Mouse (Mus musculus): Measurements from ENCODE around the gene Mc3r. TPM values are rescaled to one million over a fixed set of nuclear protein-coding genes. Genes with fewer than 3 reads are reported as not detected.

Gene Mc3r
- total and polyA plus RNA-seq, 3 experiments = not detected

DNA sequence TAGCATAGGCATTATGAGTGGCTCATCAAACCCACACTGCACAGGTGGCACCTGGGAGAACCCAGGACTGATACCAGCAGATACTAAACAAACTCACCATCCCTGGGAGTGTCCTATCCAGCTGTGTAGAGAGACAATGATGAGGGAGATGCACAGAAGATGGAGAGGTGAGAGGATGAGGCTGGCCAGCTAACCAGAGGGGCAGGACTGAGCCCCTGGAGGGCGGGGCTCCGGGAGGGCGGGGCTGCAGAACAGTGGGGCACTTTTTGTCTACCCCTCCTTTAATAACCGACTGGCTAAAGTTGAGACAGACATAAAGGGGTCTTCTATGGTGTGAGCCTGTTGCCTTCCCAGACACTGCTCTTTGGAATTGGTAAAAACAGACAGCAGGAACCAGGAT, 13.1 kb downstream of the Mc3r start:
- dilution Hi-C loops (cut with MboI; ENCODE audit: extremely low pct_ligation_motif_present, extremely low pct_unique_long_range_greater_than_20kb, low sequenced_read_pairs) = no loop called here
- no peak overlapping the region for H3K27ac ChIP-seq (ENCODE audit: insufficient read depth, low read depth)
- no peaks in the 10 kb centered on the region for H3K27me3 ChIP-seq (replicated peaks)
- no peak overlapping the region for H3K4me3 ChIP-seq (replicated peaks in 1 of 3; ENCODE audit: low read depth in 2 of 3, low read length in 2 of 3, poor library complexity in 1 of 3)
- H3K79me2 ChIP-seq (replicated peaks; ENCODE audit: control insufficient read depth, extremely low read depth, insufficient read depth, poor library complexity, severe bottlenecking) = no peaks in the 10 kb centered on the region
- peaks cover 2% of the 10 kb centered on the region for H3K9me3 ChIP-seq (replicated peaks; ENCODE audit: low read length)
- H3K4me1 ChIP-seq (ENCODE audit: control insufficient read depth in 1 of 2, insufficient read depth in 2 of 2) = peaks cover 0 to 18% of the 10 kb centered on the region in 2 experiments; a peak in 1 of 4 replicates
- TF ChIP-seq EP300 (IDR thresholded peaks at IDR 0.05; ENCODE audit: low read length) (no peak), CHD2 (IDR thresholded peaks at IDR 0.05; ENCODE audit: low read length) (no peak), USF1 (IDR thresholded peaks at IDR 0.05; ENCODE audit: low read depth, low read length) (no peak), MXI1 (IDR thresholded peaks at IDR 0.05; ENCODE audit: low read depth, low read length) (no peak), CTCF (conservative IDR thresholded peaks at IDR 0.05 in 1 of 2, IDR thresholded peaks at IDR 0.05 in 1 of 2; ENCODE audit: low read depth in 2 of 2, low read length in 2 of 2) (no peak), HCFC1 (IDR thresholded peaks at IDR 0.05; ENCODE audit: low read depth, low read length) (no peak), PAX5 (IDR thresholded peaks at IDR 0.05; ENCODE audit: low read length) (no peak), KAT2A (IDR thresholded peaks at IDR 0.05; ENCODE audit: insufficient replicate concordance, low read length) (no peak), SMC3 (IDR thresholded peaks at IDR 0.05; ENCODE audit: low read depth, low read length) (no peak), GABPA (IDR thresholded peaks at IDR 0.05; ENCODE audit: insufficient replicate concordance, low read depth, low read length) (no peak)
- no peak overlapping the region for H3K4me2 ChIP-seq (ENCODE audit: insufficient read depth, low read depth, poor library complexity, severe bottlenecking)
- no peak overlapping the region for H3K9ac ChIP-seq (ENCODE audit: insufficient read depth, low read depth)
- no peaks in the 10 kb centered on the region for H3K36me3 ChIP-seq (replicated peaks in 1 of 2; ENCODE audit: control insufficient read depth in 1 of 2, insufficient read depth in 1 of 2, low read length in 1 of 2)
- DNase-seq (ENCODE audit: extremely low read depth) = no peak
- in situ Hi-C loops (cut with MboI; ENCODE audit: low pct_ligation_motif_present, low pct_unique_long_range_greater_than_20kb, low sequenced_read_pairs) = no loop called here

DNA sequence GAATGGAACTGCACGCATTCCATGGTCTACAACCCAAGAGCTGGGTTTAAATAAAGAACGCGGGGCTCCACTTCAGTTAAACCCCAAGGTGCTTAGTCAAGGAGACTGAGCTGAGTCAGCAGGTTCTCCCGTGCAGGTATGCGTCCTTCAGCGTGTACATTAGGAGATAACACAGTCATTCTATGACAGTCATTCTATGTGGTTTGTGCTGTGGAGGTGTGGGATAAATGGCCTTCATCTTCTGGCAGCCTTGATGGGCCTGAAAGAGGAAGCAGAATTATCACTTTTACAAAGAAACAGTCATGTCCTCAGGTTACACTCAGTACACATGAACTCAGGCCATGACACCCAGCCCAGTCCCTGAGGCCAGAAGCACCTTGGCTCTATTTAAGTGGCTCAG, 14.9 kb downstream of the Mc3r start:
- TF ChIP-seq MAFK (IDR thresholded peaks at IDR 0.05; ENCODE audit: insufficient replicate concordance, low read length) (peak; percentile 70; the same call in 1 of the 2 replicates), SMC3 (IDR thresholded peaks at IDR 0.05; ENCODE audit: low read depth, low read length) (no peak)
- H3K9me3 ChIP-seq (replicated peaks; ENCODE audit: low read length) = peaks cover 2% of the 10 kb centered on the region
- H3K4me2 ChIP-seq (ENCODE audit: insufficient read depth, low read depth, poor library complexity, severe bottlenecking) = no peak overlapping the region
- peaks cover 0 to 5% of the 10 kb centered on the region in 2 experiments for H3K36me3 ChIP-seq (replicated peaks in 1 of 2; ENCODE audit: control insufficient read depth in 1 of 2, insufficient read depth in 1 of 2, low read length in 1 of 2)
- dilution Hi-C loops (cut with MboI; ENCODE audit: extremely low pct_ligation_motif_present, extremely low pct_unique_long_range_greater_than_20kb, low sequenced_read_pairs) = no loop called here
- no peaks in the 10 kb centered on the region for H3K79me2 ChIP-seq (replicated peaks; ENCODE audit: control insufficient read depth, extremely low read depth, insufficient read depth, poor library complexity, severe bottlenecking)
- H3K9ac ChIP-seq (ENCODE audit: insufficient read depth, low read depth) = no peak overlapping the region
- in situ Hi-C loops (cut with MboI; ENCODE audit: low pct_ligation_motif_present, low pct_unique_long_range_greater_than_20kb, low sequenced_read_pairs) = no loop called here
- H3K4me1 ChIP-seq (ENCODE audit: control insufficient read depth in 1 of 2, insufficient read depth in 2 of 2) = peaks cover 3 to 22% of the 10 kb centered on the region in 2 experiments; a peak in 3 of 4 replicates
- no peak overlapping the region for H3K27ac ChIP-seq (ENCODE audit: insufficient read depth, low read depth)
- DNase-seq (ENCODE audit: extremely low read depth) = no peak
- H3K27me3 ChIP-seq (replicated peaks) = no peaks in the 10 kb centered on the region
- H3K4me3 ChIP-seq (replicated peaks in 1 of 3; ENCODE audit: low read depth in 2 of 3, low read length in 2 of 3, poor library complexity in 1 of 3) = no peak overlapping the region

DNA sequence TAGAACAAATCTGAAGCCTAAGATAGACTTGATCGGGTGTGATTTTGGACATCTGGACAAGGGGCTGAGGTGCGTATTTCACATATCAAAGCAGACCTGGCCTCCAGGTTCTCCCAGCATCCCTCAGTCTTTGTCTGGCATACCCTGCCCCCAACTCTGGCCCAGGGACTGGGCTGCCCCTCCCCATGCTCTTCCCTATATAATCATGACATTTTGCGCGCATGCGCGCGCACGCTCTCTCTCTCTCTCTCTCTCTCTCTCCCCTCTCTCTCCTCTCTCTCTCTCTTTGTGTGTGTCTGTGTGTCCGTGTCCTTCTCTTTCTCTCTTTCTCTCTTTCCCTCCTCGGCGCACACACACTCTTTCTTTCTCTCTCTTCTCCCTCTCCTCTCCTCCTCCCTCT, 21.6 kb downstream of the Mc3r start:
- Histone ChIP-seq H3K36me3 (replicated peaks in 1 of 2; ENCODE audit: control insufficient read depth in 1 of 2, insufficient read depth in 1 of 2, low read length in 1 of 2) (peaks cover 0 to 7% of the 10 kb centered on the region in 2 experiments), H3K4me3 (replicated peaks in 1 of 3; ENCODE audit: low read depth in 2 of 3, low read length in 2 of 3, poor library complexity in 1 of 3) (peak overlapping the region in 1 of 3 experiments; percentile 27), H3K79me2 (replicated peaks; ENCODE audit: control insufficient read depth, extremely low read depth, insufficient read depth, poor library complexity, severe bottlenecking) (no peaks in the 10 kb centered on the region), H3K9me3 (replicated peaks; ENCODE audit: low read length) (no peaks in the 10 kb centered on the region), H3K9ac (ENCODE audit: insufficient read depth, low read depth) (no peak overlapping the region), H3K27ac (ENCODE audit: insufficient read depth, low read depth) (no peak overlapping the region), H3K4me1 (ENCODE audit: control insufficient read depth in 1 of 2, insufficient read depth in 2 of 2) (peaks cover 19 to 59% of the 10 kb centered on the region in 2 experiments), H3K4me2 (ENCODE audit: insufficient read depth, low read depth, poor library complexity, severe bottlenecking) (no peak overlapping the region; the same call in 1 of the 2 replicates), H3K27me3 (replicated peaks) (no peaks in the 10 kb centered on the region)
- peak; percentile 50 for DNase-seq (ENCODE audit: extremely low read depth)
- dilution Hi-C loops (cut with MboI; ENCODE audit: extremely low pct_ligation_motif_present, extremely low pct_unique_long_range_greater_than_20kb, low sequenced_read_pairs) = no loop called here
- in situ Hi-C loops (cut with MboI; ENCODE audit: low pct_ligation_motif_present, low pct_unique_long_range_greater_than_20kb, low sequenced_read_pairs) = no loop called here
- TF ChIP-seq ELF1 (IDR thresholded peaks at IDR 0.05; ENCODE audit: low read depth, low read length) (no peak), MAFK (IDR thresholded peaks at IDR 0.05; ENCODE audit: insufficient replicate concordance, low read length) (no peak), NRF1 (IDR thresholded peaks at IDR 0.05; ENCODE audit: low read depth, low read length) (peak; percentile 79), ZNF384 (IDR thresholded peaks at IDR 0.05; ENCODE audit: low read depth, low read length) (no peak), KAT2A (IDR thresholded peaks at IDR 0.05; ENCODE audit: insufficient replicate concordance, low read length) (no peak), MAZ (IDR thresholded peaks at IDR 0.05; ENCODE audit: low read depth, low read length) (no peak), ZC3H11A (IDR thresholded peaks at IDR 0.05; ENCODE audit: low read depth, low read length) (no peak), USF2 (conservative IDR thresholded peaks at IDR 0.05; ENCODE audit: low read depth, low read length) (no peak), BHLHE40 (IDR thresholded peaks at IDR 0.05; ENCODE audit: low read depth, low read length) (no peak), TCF12 (IDR thresholded peaks at IDR 0.05; ENCODE audit: low read depth, low read length) (no peak), HCFC1 (IDR thresholded peaks at IDR 0.05; ENCODE audit: low read depth, low read length) (0 out of 2 replicates have a peak, but pooled peaks have one; percentile 14), MXI1 (IDR thresholded peaks at IDR 0.05; ENCODE audit: low read depth, low read length) (no peak), UBTF (IDR thresholded peaks at IDR 0.05; ENCODE audit: low read depth, low read length) (no peak), TBP (conservative IDR thresholded peaks at IDR 0.05; ENCODE audit: low read depth, low read length) (0 out of 2 replicates have a peak, but pooled peaks have one; percentile 17), MYC (IDR thresholded peaks at IDR 0.05; ENCODE audit: low read depth, low read length) (no peak), JUND (conservative IDR thresholded peaks at IDR 0.05; ENCODE audit: low read depth, low read length) (no peak), POLR2A (IDR thresholded peaks at IDR 0.05; ENCODE audit: low read depth, low read length) (no peak), USF1 (IDR thresholded peaks at IDR 0.05; ENCODE audit: low read depth, low read length) (no peak), JUN (IDR thresholded peaks at IDR 0.05; ENCODE audit: insufficient read depth, low read depth, low read length) (no peak), MEF2A (IDR thresholded peaks at IDR 0.05; ENCODE audit: borderline replicate concordance, low read depth, low read length) (no peak)
